Mouse (Mus musculus) intestine, embryonic 15.5 days (tissue): Measurements from ENCODE around the gene Ubald1. TPM values are rescaled to one million over a fixed set of nuclear protein-coding genes. Genes with fewer than 3 reads are reported as not detected.

Experiments
- ATAC-seq: fragments of 200-750 bp; cut with Nextera tagmentation; 2 replicates; pipeline ENCODE4 v1.8.0; 2017; ENCODE audit warnings: moderate TSS enrichment, moderate library complexity
- H3K27ac ChIP-seq: fragments of 300-500 bp; sonication (generic); 2 replicates; pipeline ENCODE4 v1.5.1; 2015; ENCODE audit warnings: mild to moderate bottlenecking, inconsistent platforms
- H3K27me3 ChIP-seq: fragments of 300-500 bp; sonication (generic); replicated peaks from 2 replicates; pipeline ENCODE4 v1.6.1; 2015; ENCODE audit warnings: inconsistent platforms
- H3K36me3 ChIP-seq: fragments of 300-500 bp; sonication (generic); 2 replicates; pipeline ENCODE4 v1.6.1; 2015; ENCODE audit warnings: inconsistent platforms
- H3K4me1 ChIP-seq: fragments of 300-500 bp; sonication (generic); replicated peaks from 2 replicates; pipeline ENCODE4 v1.6.1; 2015; ENCODE audit warnings: inconsistent platforms
- H3K4me2 ChIP-seq: fragments of 300-500 bp; sonication (generic); replicated peaks from 2 replicates; pipeline ENCODE4 v1.6.1; 2015; ENCODE audit warnings: mild to moderate bottlenecking, inconsistent platforms
- H3K4me3 ChIP-seq: fragments of 300-500 bp; sonication (generic); replicated peaks from 2 replicates; pipeline ENCODE4 v1.5.1; 2015; ENCODE audit warnings: inconsistent platforms
- H3K9ac ChIP-seq: fragments of 300-500 bp; sonication (generic); 2 replicates; pipeline ENCODE4 v1.6.1; 2015; ENCODE audit warnings: inconsistent platforms
- H3K9me3 ChIP-seq: fragments of 300-500 bp; sonication (generic); 2 replicates; pipeline ENCODE4 v1.6.1; 2016; ENCODE audit warnings: inconsistent platforms
- WGBS: fragments of 180-500 bp; shearing (Covaris S2); methylation state at CpG from one replicate; pipeline ENCODE4 v1.1.7; 2015; 5-methylcytosine and 5-hydroxymethylcytosine counted together
- polyA plus RNA-seq: library from polyadenylated mRNA; unstranded; fragments of >200 nt; fragmentation: Nextera tagmentation; extraction: Ambion mirVana; gene quantifications from 2 replicates; pipeline ENCODE4 v1.2.1, GENCODE M21; 2015

Gene Ubald1
- 34.0 and 36.1 TPM in 2 replicates for polyA plus RNA-seq

GRCm38 (mm10) chr16:4880136-4880825, at the start of gene Ubald1:
Gene Ubald1 (minus strand): TSS chr16:4880315.
- H3K27ac ChIP-seq = peak within 1 kb of the TSS; percentile 98
- H3K9me3 ChIP-seq = no peaks in the 10 kb centered on the region
- peak within 1 kb of the TSS; percentile 77 for H3K4me2 ChIP-seq
- ATAC-seq = peak; percentile 84
- peak within 1 kb of the TSS; percentile 70 for H3K9ac ChIP-seq
- under 1% methylated on average over 48 of the region's 48 CpGs for WGBS
- H3K36me3 ChIP-seq = peaks cover 9% of the 10 kb centered on the region; the same call in 1 of the 2 replicates
- no peaks in the 10 kb centered on the region for H3K27me3 ChIP-seq
- H3K4me3 ChIP-seq = peak within 1 kb of the TSS; percentile 83
- peaks cover 42% of the 10 kb centered on the region for H3K4me1 ChIP-seq

GRCm38 (mm10) chr16:4928474-4928873, 48.4 kb upstream of the Ubald1 start:
- peaks cover 9% of the 10 kb centered on the region; the same call in 1 of the 2 replicates for H3K4me1 ChIP-seq
- no peaks in the 10 kb centered on the region for H3K27me3 ChIP-seq
- peaks cover 62% of the 10 kb centered on the region for H3K36me3 ChIP-seq
- WGBS = 73% methylated on average over 2 of the region's 2 CpGs
- no peak for ATAC-seq
- no peak overlapping the region for H3K9ac ChIP-seq
- H3K27ac ChIP-seq = no peak overlapping the region
- no peak overlapping the region for H3K4me2 ChIP-seq
- no peaks in the 10 kb centered on the region for H3K9me3 ChIP-seq
- H3K4me3 ChIP-seq = no peak overlapping the region

DNA sequence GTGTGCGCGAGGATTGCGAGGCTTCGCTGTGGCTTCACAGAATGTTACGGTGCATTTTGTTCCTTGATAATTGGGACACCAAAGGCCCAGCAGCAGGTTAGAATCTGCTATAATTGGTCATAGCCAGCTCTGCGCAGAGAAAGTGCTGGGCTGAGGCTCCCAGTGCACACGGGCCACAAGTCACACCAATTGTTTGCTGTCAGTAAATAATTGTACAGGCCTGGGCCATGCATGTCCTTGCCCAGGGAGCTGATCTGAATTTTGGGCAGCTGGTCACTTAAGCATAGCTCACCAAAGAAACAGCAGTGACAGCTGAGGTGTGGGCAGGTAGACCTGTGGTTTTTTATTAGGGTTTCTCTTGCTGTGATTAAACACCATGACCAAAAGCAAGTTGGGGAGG, 47.9 kb upstream of the Ubald1 start:
- H3K36me3 ChIP-seq = peaks cover 58% of the 10 kb centered on the region

DNA sequence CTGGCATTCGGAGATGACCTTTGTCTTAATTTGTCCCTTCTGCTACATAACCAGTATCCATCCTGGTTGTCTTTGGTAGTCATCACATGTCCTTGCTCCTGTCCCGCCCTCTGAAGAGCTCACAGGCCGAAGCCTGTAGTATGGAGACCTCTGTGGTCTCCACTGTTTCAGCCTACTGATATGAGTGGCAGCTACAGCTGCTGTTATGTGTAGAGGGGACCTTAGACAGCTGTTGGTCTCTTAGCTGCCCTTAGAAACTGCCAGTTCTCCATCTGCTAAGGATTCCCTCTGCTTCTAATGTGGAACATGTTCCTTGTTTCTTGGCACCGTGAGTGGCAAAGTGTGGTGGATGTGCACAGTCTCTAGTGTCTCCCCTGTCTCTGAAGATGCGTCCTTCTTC, 43.9 kb upstream of the Ubald1 start:
- no peak overlapping the region for H3K4me3 ChIP-seq
- H3K9me3 ChIP-seq = no peaks in the 10 kb centered on the region
- no peak overlapping the region for H3K4me2 ChIP-seq
- 90% methylated on average over 5 of the region's 5 CpGs for WGBS
- peaks cover 39% of the 10 kb centered on the region; the same call in 1 of the 2 replicates for H3K36me3 ChIP-seq
- H3K27me3 ChIP-seq = no peaks in the 10 kb centered on the region
- H3K27ac ChIP-seq = no peak overlapping the region
- no peak for ATAC-seq
- no peak overlapping the region for H3K9ac ChIP-seq
- H3K4me1 ChIP-seq = no peaks in the 10 kb centered on the region

More for the DNA sequence above, 47.9 kb upstream of the Ubald1 start:
- no peak overlapping the region for H3K27ac ChIP-seq
- H3K4me3 ChIP-seq = no peak overlapping the region
- WGBS = 86% methylated on average over 7 of the region's 7 CpGs
- H3K27me3 ChIP-seq = no peaks in the 10 kb centered on the region
- no peaks in the 10 kb centered on the region for H3K9me3 ChIP-seq
- no peak for ATAC-seq
- H3K9ac ChIP-seq = no peak overlapping the region
- no peak overlapping the region for H3K4me2 ChIP-seq
- H3K4me1 ChIP-seq = peaks cover 8% of the 10 kb centered on the region; the same call in 1 of the 2 replicates

DNA sequence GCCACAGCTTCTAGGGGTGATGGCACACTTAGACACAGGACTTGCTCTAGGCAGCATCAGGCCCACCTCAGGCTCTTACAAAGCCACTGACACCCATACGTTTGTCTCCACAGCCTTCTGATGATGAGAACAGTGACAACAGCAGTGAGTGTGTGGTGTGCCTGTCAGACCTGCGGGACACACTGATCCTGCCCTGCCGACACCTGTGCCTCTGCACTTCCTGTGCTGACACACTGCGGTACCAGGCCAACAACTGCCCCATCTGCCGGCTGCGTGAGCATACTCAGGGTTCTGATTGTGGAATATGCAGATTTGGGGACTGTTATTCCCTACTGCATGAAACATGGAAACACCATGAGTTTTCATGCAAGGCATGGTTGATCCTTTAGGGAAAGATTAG, 42.4 kb upstream of the Ubald1 start:
- Histone ChIP-seq H3K36me3 (peaks cover 30% of the 10 kb centered on the region; the same call in 1 of the 2 replicates), H3K27ac (no peak overlapping the region), H3K4me1 (no peaks in the 10 kb centered on the region), H3K4me2 (no peak overlapping the region), H3K9me3 (no peaks in the 10 kb centered on the region), H3K9ac (no peak overlapping the region), H3K4me3 (no peak overlapping the region), H3K27me3 (no peaks in the 10 kb centered on the region)
- no peak for ATAC-seq
- 87% methylated on average over 6 of the region's 6 CpGs for WGBS

DNA sequence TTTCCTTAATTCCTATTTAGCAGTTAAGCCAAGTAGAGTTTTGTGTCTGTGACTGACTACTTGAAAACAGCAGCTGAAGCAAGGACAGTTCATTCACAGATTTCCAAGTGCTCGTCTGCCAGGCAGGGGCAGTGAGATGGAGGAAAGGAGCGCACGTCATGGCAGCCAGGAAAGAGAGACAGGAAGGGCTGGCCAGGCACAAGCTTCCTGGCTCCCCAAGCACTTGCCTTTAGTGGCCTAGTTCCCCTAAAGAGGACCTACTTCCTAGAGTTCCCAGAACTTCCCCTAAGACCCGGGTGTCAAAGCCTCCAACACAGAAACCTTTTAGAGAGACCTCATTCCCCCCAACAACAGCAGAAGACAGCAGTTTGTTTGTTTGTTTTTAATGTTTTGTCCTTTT, 40.4 kb upstream of the Ubald1 start:
- H3K27me3 ChIP-seq = no peaks in the 10 kb centered on the region
- ATAC-seq = no peak
- 71% methylated on average over 4 of the region's 4 CpGs for WGBS
- H3K36me3 ChIP-seq = peaks cover 25% of the 10 kb centered on the region
- no peak overlapping the region for H3K9ac ChIP-seq
- H3K9me3 ChIP-seq = no peaks in the 10 kb centered on the region
- H3K4me2 ChIP-seq = no peak overlapping the region
- no peaks in the 10 kb centered on the region for H3K4me1 ChIP-seq
- H3K4me3 ChIP-seq = no peak overlapping the region
- no peak overlapping the region for H3K27ac ChIP-seq

DNA sequence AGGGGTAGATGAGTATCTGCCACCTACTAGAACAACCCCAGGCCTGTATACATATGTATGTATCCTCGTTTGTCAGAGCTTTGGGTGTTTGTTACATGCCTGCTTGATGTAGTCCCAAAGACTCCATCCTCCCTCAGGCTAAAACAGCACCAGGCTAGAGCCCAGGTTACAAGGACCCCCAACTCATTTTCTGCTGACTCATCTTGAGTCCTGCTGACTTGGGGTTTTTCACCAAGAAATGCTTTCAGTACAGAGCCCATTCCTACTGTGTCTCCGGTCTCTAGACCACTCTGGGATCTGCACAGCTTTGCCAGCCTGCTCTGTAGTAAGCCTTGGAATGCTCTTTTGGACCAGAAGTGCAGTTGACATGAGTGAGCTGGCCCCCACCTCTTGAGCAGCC, 36.5 kb upstream of the Ubald1 start:
- no peak overlapping the region for H3K4me3 ChIP-seq
- H3K27ac ChIP-seq = no peak overlapping the region
- H3K4me2 ChIP-seq = no peak overlapping the region
- WGBS = 88% methylated on average over 2 of the region's 2 CpGs
- no peak for ATAC-seq
- no peak overlapping the region for H3K9ac ChIP-seq
- peaks cover 24% of the 10 kb centered on the region for H3K36me3 ChIP-seq
- no peaks in the 10 kb centered on the region for H3K9me3 ChIP-seq
- no peaks in the 10 kb centered on the region for H3K27me3 ChIP-seq
- peaks cover 4% of the 10 kb centered on the region; the same call in 1 of the 2 replicates for H3K4me1 ChIP-seq

GRCm38 (mm10) chr16:4915931-4916330, 35.8 kb upstream of the Ubald1 start:
- H3K27ac ChIP-seq = no peak overlapping the region
- no peak for ATAC-seq
- no peak overlapping the region for H3K4me3 ChIP-seq
- H3K4me1 ChIP-seq = peaks cover 4% of the 10 kb centered on the region; the same call in 1 of the 2 replicates
- H3K27me3 ChIP-seq = no peaks in the 10 kb centered on the region
- H3K4me2 ChIP-seq = no peak overlapping the region
- 86% methylated on average over 3 of the region's 3 CpGs for WGBS
- H3K9ac ChIP-seq = no peak overlapping the region
- peaks cover 30% of the 10 kb centered on the region for H3K36me3 ChIP-seq
- H3K9me3 ChIP-seq = no peaks in the 10 kb centered on the region

DNA sequence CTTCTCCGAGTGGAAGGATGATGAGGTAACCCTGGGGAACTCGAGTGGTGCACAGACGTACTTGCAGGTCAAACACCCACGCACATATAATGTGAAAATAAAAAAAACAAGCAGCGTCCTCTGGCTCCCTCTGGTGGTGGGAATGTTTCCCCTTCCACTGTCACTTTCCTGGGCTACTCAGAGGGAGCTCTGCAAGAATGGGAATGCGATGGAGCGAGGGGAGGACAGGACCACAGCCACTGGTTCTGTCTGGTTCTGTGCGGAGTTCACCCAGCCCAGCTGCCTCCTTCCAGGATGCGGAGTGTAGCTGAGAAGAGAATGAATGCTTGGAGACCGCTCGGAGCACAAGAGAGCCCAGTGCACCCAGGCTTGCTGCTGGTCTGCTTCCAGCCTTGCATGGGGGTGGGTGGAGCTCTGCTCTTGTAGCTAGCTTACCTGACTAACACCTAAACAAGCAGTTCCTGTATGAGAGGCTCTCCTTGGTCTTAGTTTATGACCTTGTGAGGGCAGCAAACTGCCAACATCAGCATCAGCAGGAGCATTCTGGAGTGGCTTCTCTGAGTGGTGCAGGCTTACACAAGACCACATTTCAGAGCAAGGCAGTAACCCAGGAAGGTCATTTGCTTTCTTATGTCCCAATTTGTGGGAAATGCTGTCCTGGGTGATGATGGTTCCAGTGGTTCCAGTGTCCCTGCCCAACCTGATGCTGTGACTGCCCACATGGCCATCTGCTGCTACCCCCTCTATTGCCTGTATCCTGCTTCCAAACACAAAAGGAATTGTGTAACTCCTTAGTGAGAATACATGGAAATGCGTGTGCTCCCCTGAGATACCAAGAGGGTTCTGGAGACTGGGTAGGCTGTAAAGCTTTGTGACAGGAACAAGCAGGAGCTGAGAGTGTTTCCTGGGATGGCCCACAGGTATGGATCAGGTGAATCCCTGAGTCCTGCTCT, 33.9 kb upstream of the Ubald1 start:
- Histone ChIP-seq H3K9me3 (no peaks in the 10 kb centered on the region), H3K4me1 (peaks cover 4% of the 10 kb centered on the region; the same call in 1 of the 2 replicates), H3K27me3 (no peaks in the 10 kb centered on the region), H3K27ac (peak overlapping the region; percentile 36; the same call in 1 of the 2 replicates), H3K4me3 (no peak overlapping the region), H3K36me3 (peaks cover 36% of the 10 kb centered on the region), H3K9ac (no peak overlapping the region), H3K4me2 (no peak overlapping the region)
- 35% methylated on average over 12 of the region's 12 CpGs for WGBS
- peak; percentile 72 for ATAC-seq

- no peaks in the 10 kb centered on the region for H3K9me3 ChIP-seq
- no peak overlapping the region for H3K9ac ChIP-seq
- peak; percentile 54 for ATAC-seq
- no peaks in the 10 kb centered on the region for H3K27me3 ChIP-seq
- H3K27ac ChIP-seq = peak overlapping the region; percentile 36; the same call in 1 of the 2 replicates
- H3K4me3 ChIP-seq = no peak overlapping the region
- peaks cover 4% of the 10 kb centered on the region; the same call in 1 of the 2 replicates for H3K4me1 ChIP-seq
- H3K36me3 ChIP-seq = peaks cover 36% of the 10 kb centered on the region
- WGBS = 71% methylated on average over 11 of the region's 11 CpGs
- H3K4me2 ChIP-seq = no peak overlapping the region
Measured at GRCm38 (mm10) chr16:4912907-4913782, 33.0 kb upstream of the Ubald1 start.

DNA sequence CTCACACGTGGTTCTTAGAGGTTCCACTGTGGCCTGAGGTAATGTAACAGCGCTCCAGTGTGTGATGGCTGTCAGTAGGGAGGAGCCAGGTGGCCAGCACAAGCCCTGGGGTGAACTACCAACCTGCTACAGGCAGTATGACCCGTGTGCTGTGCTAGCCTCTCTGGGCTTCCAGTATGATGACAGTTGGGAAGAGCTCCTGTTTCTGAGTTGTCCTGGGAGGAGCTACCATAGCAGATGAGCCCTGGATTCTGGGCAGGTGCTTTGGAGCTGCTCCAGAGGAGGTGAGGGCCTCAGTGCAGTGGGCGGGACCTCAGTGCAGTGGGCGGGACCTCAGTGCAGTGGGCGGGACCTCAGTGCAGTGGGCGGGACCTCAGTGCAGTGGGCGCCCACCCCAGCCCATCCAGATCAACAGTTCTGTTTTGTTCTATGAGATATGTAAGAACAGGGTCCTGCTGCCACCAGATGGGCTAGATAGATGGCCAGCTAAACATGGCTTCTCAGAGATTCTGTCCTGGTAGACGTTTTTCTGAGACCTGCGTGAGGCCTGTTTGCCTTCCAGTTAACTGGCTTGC, 32.0 kb upstream of the Ubald1 start:
- Histone ChIP-seq H3K27me3 (no peaks in the 10 kb centered on the region), H3K27ac (0 out of 2 replicates have a peak overlapping the region, but pooled peaks have one; percentile 36), H3K9ac (no peak overlapping the region), H3K9me3 (no peaks in the 10 kb centered on the region), H3K4me2 (no peak overlapping the region), H3K4me1 (peaks cover 4% of the 10 kb centered on the region; the same call in 1 of the 2 replicates), H3K36me3 (peaks cover 36% of the 10 kb centered on the region), H3K4me3 (no peak overlapping the region)
- WGBS = 80% methylated on average over 10 of the region's 10 CpGs
- no peak for ATAC-seq
